9 mouse cellular contexts compared by ENCODE assay signal in the genomic region with DNA sequence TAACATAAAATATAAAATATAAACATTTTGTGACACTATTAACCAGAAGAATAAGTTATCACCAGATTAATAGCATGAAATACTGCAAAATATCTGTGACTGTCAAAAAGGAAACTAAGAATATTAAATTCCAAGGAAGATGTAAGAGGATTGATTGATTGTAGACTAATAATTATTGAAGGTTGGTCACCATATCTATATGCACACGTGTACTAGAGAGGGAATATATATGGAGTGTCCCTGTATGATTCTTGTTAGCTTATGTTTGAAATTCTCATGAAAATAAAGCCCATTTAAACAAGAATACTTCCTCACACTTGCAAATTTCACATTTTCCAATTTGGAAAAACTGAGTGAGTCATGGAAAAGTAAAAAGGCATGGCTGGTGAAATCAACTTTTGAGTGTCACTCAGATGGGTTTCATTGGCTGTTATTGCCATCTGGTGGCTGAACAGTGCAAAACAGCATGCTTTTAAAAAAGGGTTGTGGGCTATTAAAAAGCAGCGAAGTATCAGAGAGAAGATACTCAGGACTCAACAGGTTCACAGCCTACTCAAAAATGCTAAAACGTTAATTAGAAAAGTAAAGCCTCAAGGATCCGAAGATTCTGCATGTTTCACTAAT.
A peak's percentile ranks its signal among the peaks of the same experiment; 100 is the strongest.
DNase-seq lines count a peak whose midpoint lies in the region; ATAC-seq and TF ChIP-seq lines count a peak whose summit lies in the region.
"Had no signal": no experiment of that assay in that cellular context is flagged by ENCODE, and none has a peak within 500 bp of the region (broad histone marks: within the 10 kb centered on the region; RNA-seq: fewer than 3 reads in every experiment).

No protein-coding gene starts in this region.

- 36% methylated on average over 4 of the region's 4 CpGs for WGBS in kidney, embryonic 14.5 days
- 40% methylated on average over 4 of the region's 4 CpGs for WGBS in forebrain, embryonic 13.5 days

- POLR2A ChIA-PET in Patski (lab: Charles Lee): no interaction called here

- no peak overlapping the region for H3K27ac ChIP-seq in kidney, embryonic 14.5 days (ENCODE audit: low read depth, low read length)
- no peak overlapping the region for H3K27ac ChIP-seq in forebrain, embryonic 13.5 days
- H3K27ac ChIP-seq: liver, embryonic 15.5 days had no signal

- no peak overlapping the region for H3K4me2 ChIP-seq in kidney, embryonic 14.5 days (replicated peaks; ENCODE audit: low read depth, low read length)
- H3K4me2 ChIP-seq in forebrain, embryonic 13.5 days: no peak overlapping the region
- H3K4me2 ChIP-seq: liver, embryonic 15.5 days had no signal

- no peaks in the 10 kb centered on the region for H3K36me3 ChIP-seq in kidney, embryonic 14.5 days (ENCODE audit: control insufficient read depth, insufficient read depth, low read length)
- H3K36me3 ChIP-seq in forebrain, embryonic 13.5 days (ENCODE audit: poor library complexity, severe bottlenecking): no peaks in the 10 kb centered on the region
- H3K36me3 ChIP-seq: liver, embryonic 15.5 days had no signal

- no peak for ATAC-seq in kidney, embryonic 14.5 days (ENCODE audit: low FRiP score, low TSS enrichment)
- no peak for ATAC-seq in Patski
- peak; percentile 73 for ATAC-seq in forebrain, embryonic 13.5 days

- peak; percentile 63 for TF ChIP-seq CTCF in Patski (IDR thresholded peaks at IDR 0.05)

- no peaks in the 10 kb centered on the region for H3K9me3 ChIP-seq in kidney, embryonic 14.5 days (ENCODE audit: control insufficient read depth, low read length)
- no peaks in the 10 kb centered on the region for H3K9me3 ChIP-seq in forebrain, embryonic 13.5 days (replicated peaks)
- H3K9me3 ChIP-seq: liver, embryonic 15.5 days had no signal

- H3K9ac ChIP-seq in kidney, embryonic 14.5 days (ENCODE audit: low read depth, low read length): no peak overlapping the region
- H3K9ac ChIP-seq in forebrain, embryonic 13.5 days: no peak overlapping the region
- H3K9ac ChIP-seq: liver, embryonic 15.5 days had no signal

- in situ Hi-C loops in Patski (cut with MboI; ENCODE audit: low pct_unique_long_range_greater_than_20kb): no loop called here

- peak; percentile 16 for DNase-seq in kidney, adult 18-20 months
- no peak for DNase-seq in Patski (ENCODE audit: low read depth, low spot score)
- peak; percentile 32 for DNase-seq in layer of hippocampus, adult 11-12 months (ENCODE audit: low spot score)
- peak; percentile 12 for DNase-seq in lung, postnatal 36 days
- DNase-seq in telencephalon, adult 2 months (ENCODE audit: low read depth, low spot score): peak; percentile 34
- DNase-seq in spleen, postnatal 10 days (ENCODE audit: low spot score in 2 of 2): no peak

- no peaks in the 10 kb centered on the region for H3K27me3 ChIP-seq in kidney, embryonic 14.5 days (ENCODE audit: control insufficient read depth, insufficient read depth, low read length)
- peaks cover 7% of the 10 kb centered on the region for H3K27me3 ChIP-seq in Patski
- no peaks in the 10 kb centered on the region for H3K27me3 ChIP-seq in forebrain, embryonic 13.5 days
- H3K27me3 ChIP-seq: liver, embryonic 15.5 days had no signal

- no peak overlapping the region for H3K4me3 ChIP-seq in kidney, embryonic 14.5 days (ENCODE audit: low read length)
- H3K4me3 ChIP-seq in forebrain, embryonic 13.5 days: no peak overlapping the region
- H3K4me3 ChIP-seq: liver, embryonic 15.5 days had no signal

- CTCF ChIA-PET in Patski (lab: Charles Lee): interaction anchor here (0.6 to 2.5 kb wide), 4 partner anchors 13 to 360 kb away, joined by 3 to 8 read pairs (median 4); no protein-coding TSS in a partner anchor

- H3K4me1 ChIP-seq in kidney, embryonic 14.5 days (ENCODE audit: control insufficient read depth, insufficient read depth, low read length): no peaks in the 10 kb centered on the region
- H3K4me1 ChIP-seq in forebrain, embryonic 13.5 days: no peaks in the 10 kb centered on the region
- H3K4me1 ChIP-seq: liver, embryonic 15.5 days had no signal

Comparison
In these comparisons a context has a peak if more than half of its experiments do, and no peak if none do; other contexts are left out.
1. DNase-seq: peak in kidney, adult 18-20 months (single experiment), layer of hippocampus, adult 11-12 months (single experiment), lung, postnatal 36 days (single experiment) and telencephalon, adult 2 months (single experiment); none in Patski (single experiment) and spleen, postnatal 10 days (0 of 2).